Mouse (Mus musculus): Measurements from ENCODE around the gene Chat. TPM values are rescaled to one million over a fixed set of nuclear protein-coding genes. Genes with fewer than 3 reads are reported as not detected.
A peak's percentile ranks its signal among the peaks of the same experiment; 100 is the strongest.

The Chat gene
- polyA plus RNA-seq, 2 experiments, result 0.03 TPM; not detected in 1

DNA sequence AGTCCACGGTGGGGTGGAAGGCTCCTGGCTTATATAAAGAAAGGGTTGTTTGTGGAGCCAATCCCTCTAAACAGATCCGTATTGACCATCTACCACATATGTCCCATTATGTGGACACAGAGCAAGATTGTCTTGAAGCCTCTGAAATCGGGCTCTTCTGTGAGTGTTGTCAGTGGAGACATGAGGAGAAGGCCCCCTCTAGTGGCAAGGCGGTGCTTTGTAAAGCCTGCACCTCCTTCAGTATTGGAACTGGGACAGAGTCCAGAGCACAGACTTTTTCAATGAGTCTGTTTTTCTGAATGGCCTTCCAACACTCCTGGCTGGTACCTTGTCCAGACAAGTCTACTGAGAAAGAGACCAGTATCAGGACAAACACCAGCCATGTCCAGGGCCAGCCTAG, 7.2 kb upstream of the Chat start:
- Histone ChIP-seq H3K4me2 (replicated peaks; ENCODE audit: low read depth, low read length, severe bottlenecking) (no peak overlapping the region), H3K4me3 (replicated peaks; ENCODE audit: low read length) (no peak overlapping the region), H3K9ac (ENCODE audit: low read depth, low read length, severe bottlenecking) (no peak overlapping the region), H3K36me3 (ENCODE audit: control insufficient read depth, insufficient read depth, low read length) (no peaks in the 10 kb centered on the region), H3K27me3 (ENCODE audit: control insufficient read depth, insufficient read depth, low read length) (no peaks in the 10 kb centered on the region), H3K4me1 (ENCODE audit: control insufficient read depth, insufficient read depth, low read length) (no peaks in the 10 kb centered on the region), H3K9me3 (ENCODE audit: control insufficient read depth, low read length) (no peaks in the 10 kb centered on the region), H3K27ac (replicated peaks; ENCODE audit: low read depth, low read length) (no peak overlapping the region)
- no peak for ATAC-seq (ENCODE audit: low FRiP score, low read depth)
- no peak for TF ChIP-seq POLR2A (IDR thresholded peaks at IDR 0.05; ENCODE audit: borderline replicate concordance, extremely low read depth, insufficient read depth, insufficient read length)
- DNase-seq (ENCODE audit: low spot score), result peak; percentile 42
- 14% methylated on average over 4 of the region's 4 CpGs for WGBS

DNA sequence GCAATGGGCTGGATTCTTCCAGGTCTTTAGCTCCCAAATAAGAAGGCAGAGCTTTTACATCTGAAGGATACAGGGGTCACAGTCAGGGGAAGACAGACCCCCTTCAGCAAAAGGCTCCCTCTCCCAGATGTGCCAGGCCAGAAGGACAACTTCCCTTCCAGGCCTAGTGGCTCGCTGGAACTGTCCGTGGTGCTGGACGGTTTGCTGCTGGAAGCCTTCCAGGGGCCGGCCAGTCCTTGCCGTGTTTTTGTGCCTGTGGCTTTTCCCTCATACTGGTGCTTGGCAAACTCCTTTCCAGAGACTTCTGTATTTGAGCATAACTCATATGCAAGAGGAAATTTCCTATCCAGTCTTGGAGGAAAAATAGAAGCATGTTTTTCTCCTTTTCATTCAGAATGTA, 1.8 kb upstream of the Chat start:
- H3K4me1 ChIP-seq (ENCODE audit: control insufficient read depth, insufficient read depth, low read length), result 0 out of 2 replicates have a peak, but pooled peaks cover 5% of the 10 kb centered on the region
- no peak overlapping the region for H3K27ac ChIP-seq (replicated peaks; ENCODE audit: low read depth, low read length)
- H3K9me3 ChIP-seq (ENCODE audit: control insufficient read depth, low read length), result no peaks in the 10 kb centered on the region
- 4% methylated on average over 5 of the region's 5 CpGs for WGBS
- H3K9ac ChIP-seq (ENCODE audit: low read depth, low read length, severe bottlenecking), result no peak overlapping the region
- no peak overlapping the region for H3K4me3 ChIP-seq (replicated peaks; ENCODE audit: low read length)
- no peak for ATAC-seq (ENCODE audit: low FRiP score, low read depth)
- peak; percentile 71 for DNase-seq (ENCODE audit: low spot score)
- no peak overlapping the region for H3K4me2 ChIP-seq (replicated peaks; ENCODE audit: low read depth, low read length, severe bottlenecking)
- H3K27me3 ChIP-seq (ENCODE audit: control insufficient read depth, insufficient read depth, low read length), result peaks cover 46% of the 10 kb centered on the region
- TF ChIP-seq POLR2A (IDR thresholded peaks at IDR 0.05; ENCODE audit: borderline replicate concordance, extremely low read depth, insufficient read depth, insufficient read length), result no peak
- H3K36me3 ChIP-seq (ENCODE audit: control insufficient read depth, insufficient read depth, low read length), result no peaks in the 10 kb centered on the region

DNA sequence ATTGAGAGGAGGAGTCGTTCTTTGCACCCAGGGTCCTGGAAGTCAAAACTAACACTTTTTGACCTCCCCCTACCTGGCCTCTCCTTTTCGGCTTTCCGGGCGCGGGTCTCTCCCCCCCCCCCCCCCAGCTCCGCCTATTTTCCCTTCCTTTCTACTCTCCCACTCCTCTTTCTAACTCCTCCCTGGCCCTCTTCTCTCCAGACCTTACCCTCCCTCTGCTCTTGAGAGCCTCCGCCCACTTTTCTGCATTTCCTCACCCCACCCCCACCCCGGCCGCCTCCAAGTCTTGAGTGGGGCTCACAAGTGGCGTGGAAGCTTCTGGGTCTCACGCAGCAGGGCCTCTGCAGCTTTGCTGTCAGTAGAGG, 301 bp downstream of the Chat start:
- Histone ChIP-seq H3K4me2 (replicated peaks; ENCODE audit: low read depth, low read length, severe bottlenecking) (peak overlapping the region; percentile 60), H3K4me1 (ENCODE audit: control insufficient read depth, insufficient read depth, low read length) (0 out of 2 replicates have a peak, but pooled peaks cover 5% of the 10 kb centered on the region), H3K4me3 (replicated peaks; ENCODE audit: low read length) (peak overlapping the region; percentile 37), H3K9me3 (ENCODE audit: control insufficient read depth, low read length) (no peaks in the 10 kb centered on the region), H3K9ac (ENCODE audit: low read depth, low read length, severe bottlenecking) (no peak overlapping the region), H3K27me3 (ENCODE audit: control insufficient read depth, insufficient read depth, low read length) (peaks cover 67% of the 10 kb centered on the region), H3K36me3 (ENCODE audit: control insufficient read depth, insufficient read depth, low read length) (no peaks in the 10 kb centered on the region), H3K27ac (replicated peaks; ENCODE audit: low read depth, low read length) (no peak overlapping the region)
- ATAC-seq (ENCODE audit: low FRiP score, low read depth) (no peak), DNase-seq (ENCODE audit: low spot score) (no peak)
- TF ChIP-seq POLR2A (IDR thresholded peaks at IDR 0.05; ENCODE audit: borderline replicate concordance, extremely low read depth, insufficient read depth, insufficient read length), result no peak
- 0% methylated on average over 8 of the region's 11 CpGs for WGBS

DNA sequence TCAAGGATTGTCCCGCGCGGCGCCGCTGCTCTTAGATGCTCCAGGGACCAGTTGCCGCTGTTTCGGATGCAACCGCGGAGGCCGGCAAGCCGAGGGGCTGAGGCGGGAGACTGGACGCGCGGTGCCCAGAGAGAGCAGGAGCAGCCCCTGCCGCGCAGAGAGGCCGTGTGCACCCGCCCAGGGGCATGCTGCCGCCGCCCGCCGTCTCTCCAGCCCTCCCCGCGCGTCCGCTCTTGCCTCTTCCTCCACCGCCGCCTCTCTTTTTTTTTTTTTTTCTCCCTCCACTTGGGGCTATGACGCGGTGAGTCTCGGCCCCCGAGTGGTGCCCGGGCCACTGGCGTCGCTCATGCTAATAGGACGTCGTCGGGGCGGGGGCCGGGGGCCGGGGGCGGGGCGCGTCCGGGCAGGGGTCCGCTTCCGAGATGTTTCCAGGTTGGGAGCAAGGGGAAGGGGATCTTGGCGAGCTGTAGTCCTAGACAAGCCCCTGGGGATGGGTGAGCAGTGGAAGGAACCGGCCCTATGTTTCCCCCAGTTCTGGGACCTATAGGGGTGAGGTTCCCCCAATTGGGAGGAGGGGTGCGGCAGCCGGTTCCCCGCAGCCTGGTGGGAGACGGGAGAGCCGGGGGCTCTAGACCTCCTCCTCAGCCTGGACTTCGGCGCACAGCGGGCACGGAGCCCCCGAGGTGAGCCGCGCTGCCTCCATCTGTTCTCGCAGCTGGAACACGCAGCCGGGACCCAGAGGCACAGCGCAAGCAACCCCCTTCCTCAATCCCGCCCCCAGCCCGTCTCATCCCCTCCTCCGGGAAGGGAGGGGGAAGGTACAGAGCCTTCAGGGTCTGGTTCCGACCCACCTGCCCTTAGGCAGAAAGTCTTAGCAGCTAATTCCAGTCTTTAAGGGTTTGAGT, 936 bp downstream of the Chat start, which contains the start of gene Slc18a3:
Gene Slc18a3 (minus strand): TSS at position 250 of the 905 bp plus-strand sequence.
- Histone ChIP-seq H3K36me3 (ENCODE audit: control insufficient read depth, insufficient read depth, low read length) (no peaks in the 10 kb centered on the region), H3K27ac (replicated peaks; ENCODE audit: low read depth, low read length) (no peak within 1 kb of the TSS), H3K27me3 (ENCODE audit: control insufficient read depth, insufficient read depth, low read length) (peaks cover 73% of the 10 kb centered on the region), H3K4me3 (replicated peaks; ENCODE audit: low read length) (peak within 1 kb of the TSS; percentile 37), H3K9me3 (ENCODE audit: control insufficient read depth, low read length) (no peaks in the 10 kb centered on the region), H3K4me1 (ENCODE audit: control insufficient read depth, insufficient read depth, low read length) (0 out of 2 replicates have a peak, but pooled peaks cover 5% of the 10 kb centered on the region), H3K9ac (ENCODE audit: low read depth, low read length, severe bottlenecking) (no peak within 1 kb of the TSS), H3K4me2 (replicated peaks; ENCODE audit: low read depth, low read length, severe bottlenecking) (peak within 1 kb of the TSS; percentile 60)
- no peak for ATAC-seq (ENCODE audit: low FRiP score, low read depth)
- no peak for TF ChIP-seq POLR2A (IDR thresholded peaks at IDR 0.05; ENCODE audit: borderline replicate concordance, extremely low read depth, insufficient read depth, insufficient read length)
- WGBS, result 2% methylated on average over 43 of the region's 70 CpGs
- no peak for DNase-seq (ENCODE audit: low spot score)

DNA sequence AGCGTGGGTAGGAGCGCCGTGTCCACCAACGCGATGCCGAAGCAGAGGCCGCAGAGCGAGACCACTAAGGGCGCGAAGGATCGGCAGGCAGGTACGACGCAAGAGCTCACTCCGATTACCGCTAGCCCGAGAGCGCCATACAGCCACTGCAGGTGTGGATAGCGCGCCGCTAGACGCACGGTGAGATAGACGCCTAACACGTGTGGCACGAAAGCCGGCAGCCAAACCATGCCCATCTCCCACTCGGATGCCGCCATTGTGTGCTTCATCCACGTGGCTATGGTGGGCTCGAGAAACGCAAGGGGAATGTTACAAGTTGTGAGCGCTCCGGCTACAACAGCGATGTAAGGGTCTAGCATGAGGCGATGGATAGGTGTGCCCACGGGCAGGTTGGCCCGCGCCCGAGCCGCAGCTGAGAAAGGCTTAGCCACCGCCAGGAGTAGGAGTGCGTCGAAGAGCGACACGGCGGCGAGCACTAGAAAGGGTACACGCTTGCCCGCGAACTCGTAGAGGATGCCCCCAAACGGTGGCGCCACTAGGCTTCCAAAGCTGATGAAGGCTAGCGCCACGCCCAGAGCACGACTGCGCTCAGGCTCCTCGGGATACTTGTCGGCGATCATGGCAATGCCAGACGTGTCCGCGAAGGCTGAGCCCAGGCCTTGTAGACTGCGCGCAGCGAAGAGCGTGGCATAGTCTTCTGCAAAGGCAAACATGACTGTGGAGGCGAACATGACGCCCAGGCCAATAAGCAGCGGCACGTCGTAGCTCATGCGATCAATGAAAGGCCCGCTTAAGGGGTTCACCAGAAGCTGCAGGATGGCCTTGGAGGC, 2.4 kb downstream of the Chat start:
- no peak for TF ChIP-seq POLR2A (IDR thresholded peaks at IDR 0.05; ENCODE audit: borderline replicate concordance, extremely low read depth, insufficient read depth, insufficient read length)
- no peak overlapping the region for H3K9ac ChIP-seq (ENCODE audit: low read depth, low read length, severe bottlenecking)
- no peaks in the 10 kb centered on the region for H3K9me3 ChIP-seq (ENCODE audit: control insufficient read depth, low read length)
- DNase-seq (ENCODE audit: low spot score) (no peak), ATAC-seq (ENCODE audit: low FRiP score, low read depth) (no peak)
- H3K4me1 ChIP-seq (ENCODE audit: control insufficient read depth, insufficient read depth, low read length), result 0 out of 2 replicates have a peak, but pooled peaks cover 5% of the 10 kb centered on the region
- WGBS, result 2% methylated on average over 68 of the region's 74 CpGs
- no peak overlapping the region for H3K27ac ChIP-seq (replicated peaks; ENCODE audit: low read depth, low read length)
- peak overlapping the region; percentile 37; the same call in 1 of the 2 replicates for H3K4me3 ChIP-seq (replicated peaks; ENCODE audit: low read length)
- peak overlapping the region; percentile 60; the same call in 1 of the 2 replicates for H3K4me2 ChIP-seq (replicated peaks; ENCODE audit: low read depth, low read length, severe bottlenecking)
- peaks cover 87% of the 10 kb centered on the region for H3K27me3 ChIP-seq (ENCODE audit: control insufficient read depth, insufficient read depth, low read length)
- no peaks in the 10 kb centered on the region for H3K36me3 ChIP-seq (ENCODE audit: control insufficient read depth, insufficient read depth, low read length)
